Mouse (Mus musculus): ENCODE measurements at regions not wholly inside any gene's neighbourhood (a gene's known extent, or its start where the extent isn't known, plus 50 kb on each side); places are given as distances from the start of the nearest gene placed in this dataset.

- DNase-seq (no peak), ATAC-seq (ENCODE audit: insufficient read depth) (no peak)
- Histone ChIP-seq H3K9me3 (ENCODE audit: low read depth, low read length) (no peaks in the 10 kb centered on the region), H3K27ac (ENCODE audit: low read depth) (no peak overlapping the region), H3K4me3 (ENCODE audit: low read depth, low read length) (no peak overlapping the region), H3K4me2 (no peak overlapping the region), H3K27me3 (ENCODE audit: insufficient read depth, low read length) (no peaks in the 10 kb centered on the region), H3K4me1 (ENCODE audit: insufficient read depth) (peaks cover 3% of the 10 kb centered on the region; the same call in 1 of the 2 replicates), H3K36me3 (ENCODE audit: insufficient read depth) (no peaks in the 10 kb centered on the region), H3K9ac (no peak overlapping the region)
- WGBS, result 79% methylated on average over 1 of the region's 1 CpGs
- TF ChIP-seq CTCF (IDR thresholded peaks at IDR 0.05; ENCODE audit: low read depth), result no peak
Measured at GRCm38 (mm10) chr11:8224366-8224765, 440.0 kb downstream of the Tns3 start.

- no peaks in the 10 kb centered on the region for H3K36me3 ChIP-seq (ENCODE audit: insufficient read depth)
- TF ChIP-seq CTCF (IDR thresholded peaks at IDR 0.05; ENCODE audit: low read depth), result no peak
- no peaks in the 10 kb centered on the region for H3K9me3 ChIP-seq (ENCODE audit: low read depth, low read length)
- no peaks in the 10 kb centered on the region for H3K27me3 ChIP-seq (ENCODE audit: insufficient read depth, low read length)
- no peak overlapping the region for H3K27ac ChIP-seq (ENCODE audit: low read depth)
- H3K4me2 ChIP-seq, result no peak overlapping the region
- no peaks in the 10 kb centered on the region for H3K4me1 ChIP-seq (ENCODE audit: insufficient read depth)
- ATAC-seq (ENCODE audit: insufficient read depth), result no peak
- no peak for DNase-seq
- H3K9ac ChIP-seq, result no peak overlapping the region
- WGBS, result 63% methylated on average over 3 of the region's 3 CpGs
- no peak overlapping the region for H3K4me3 ChIP-seq (ENCODE audit: low read depth, low read length)
Measured at GRCm38 (mm10) chr11:8220618-8221017, 443.7 kb downstream of the Tns3 start.

- Histone ChIP-seq H3K4me2 (no peak overlapping the region), H3K4me3 (ENCODE audit: low read depth, low read length) (no peak overlapping the region), H3K9me3 (ENCODE audit: low read depth, low read length) (no peaks in the 10 kb centered on the region), H3K27me3 (ENCODE audit: insufficient read depth, low read length) (no peaks in the 10 kb centered on the region), H3K36me3 (ENCODE audit: insufficient read depth) (no peaks in the 10 kb centered on the region), H3K27ac (ENCODE audit: low read depth) (no peak overlapping the region), H3K4me1 (ENCODE audit: insufficient read depth) (no peaks in the 10 kb centered on the region), H3K9ac (no peak overlapping the region)
- no peak for TF ChIP-seq CTCF (IDR thresholded peaks at IDR 0.05; ENCODE audit: low read depth)
- DNase-seq (no peak), ATAC-seq (ENCODE audit: insufficient read depth) (no peak)
- WGBS, result 74% methylated on average over 6 of the region's 6 CpGs
Measured at GRCm38 (mm10) chr11:8219911-8220310, 444.4 kb downstream of the Tns3 start.

- Histone ChIP-seq H3K4me3 (ENCODE audit: low read depth, low read length) (no peak overlapping the region), H3K9ac (no peak overlapping the region), H3K36me3 (ENCODE audit: insufficient read depth) (no peaks in the 10 kb centered on the region), H3K9me3 (ENCODE audit: low read depth, low read length) (no peaks in the 10 kb centered on the region), H3K27ac (ENCODE audit: low read depth) (no peak overlapping the region), H3K27me3 (ENCODE audit: insufficient read depth, low read length) (no peaks in the 10 kb centered on the region), H3K4me2 (no peak overlapping the region), H3K4me1 (ENCODE audit: insufficient read depth) (no peaks in the 10 kb centered on the region)
- WGBS, result 70% methylated on average over 7 of the region's 7 CpGs
- ATAC-seq (ENCODE audit: insufficient read depth) (no peak), DNase-seq (peak; percentile 26)
- TF ChIP-seq CTCF (IDR thresholded peaks at IDR 0.05; ENCODE audit: low read depth), result no peak
Measured at GRCm38 (mm10) chr11:8215634-8216033, 448.7 kb downstream of the Tns3 start.

- Histone ChIP-seq H3K9ac (no peak overlapping the region), H3K4me1 (ENCODE audit: insufficient read depth) (no peaks in the 10 kb centered on the region), H3K27ac (ENCODE audit: low read depth) (no peak overlapping the region), H3K36me3 (ENCODE audit: insufficient read depth) (no peaks in the 10 kb centered on the region), H3K9me3 (ENCODE audit: low read depth, low read length) (no peaks in the 10 kb centered on the region), H3K27me3 (ENCODE audit: insufficient read depth, low read length) (no peaks in the 10 kb centered on the region), H3K4me2 (no peak overlapping the region), H3K4me3 (ENCODE audit: low read depth, low read length) (no peak overlapping the region)
- ATAC-seq (ENCODE audit: insufficient read depth) (no peak), DNase-seq (no peak)
- TF ChIP-seq CTCF (IDR thresholded peaks at IDR 0.05; ENCODE audit: low read depth), result no peak
- WGBS, result 55% methylated on average over 2 of the region's 2 CpGs
Measured at GRCm38 (mm10) chr11:8214305-8214903, 449.9 kb downstream of the Tns3 start.

- WGBS, result 91% methylated on average over 3 of the region's 3 CpGs
- Histone ChIP-seq H3K27ac (ENCODE audit: low read depth) (no peak overlapping the region), H3K9me3 (ENCODE audit: low read depth, low read length) (no peaks in the 10 kb centered on the region), H3K4me3 (ENCODE audit: low read depth, low read length) (no peak overlapping the region), H3K27me3 (ENCODE audit: insufficient read depth, low read length) (no peaks in the 10 kb centered on the region), H3K9ac (no peak overlapping the region), H3K36me3 (ENCODE audit: insufficient read depth) (no peaks in the 10 kb centered on the region), H3K4me2 (no peak overlapping the region), H3K4me1 (ENCODE audit: insufficient read depth) (no peaks in the 10 kb centered on the region)
- ATAC-seq (ENCODE audit: insufficient read depth) (no peak), DNase-seq (no peak)
- TF ChIP-seq CTCF (IDR thresholded peaks at IDR 0.05; ENCODE audit: low read depth), result no peak
Measured at GRCm38 (mm10) chr11:8213130-8213529, 451.2 kb downstream of the Tns3 start.

- no peaks in the 10 kb centered on the region for H3K4me1 ChIP-seq (ENCODE audit: insufficient read depth)
- DNase-seq, result no peak
- TF ChIP-seq CTCF (IDR thresholded peaks at IDR 0.05; ENCODE audit: low read depth), result no peak
Measured at GRCm38 (mm10) chr11:8212714-8213113, 451.6 kb downstream of the Tns3 start.

GRCm38 (mm10) chr11:8209041-8209440 lies 455.3 kb downstream of the Tns3 start:
- ATAC-seq (ENCODE audit: insufficient read depth) (no peak), DNase-seq (no peak)
- WGBS, result 74% methylated on average over 2 of the region's 2 CpGs
- no peaks in the 10 kb centered on the region for H3K27me3 ChIP-seq (ENCODE audit: insufficient read depth, low read length)
- H3K4me2 ChIP-seq, result no peak overlapping the region
- no peaks in the 10 kb centered on the region for H3K4me1 ChIP-seq (ENCODE audit: insufficient read depth)
- H3K4me3 ChIP-seq (ENCODE audit: low read depth, low read length), result no peak overlapping the region
- H3K9ac ChIP-seq, result no peak overlapping the region
- H3K9me3 ChIP-seq (ENCODE audit: low read depth, low read length), result no peaks in the 10 kb centered on the region
- no peak overlapping the region for H3K27ac ChIP-seq (ENCODE audit: low read depth)
- H3K36me3 ChIP-seq (ENCODE audit: insufficient read depth), result no peaks in the 10 kb centered on the region
- TF ChIP-seq CTCF (IDR thresholded peaks at IDR 0.05; ENCODE audit: low read depth), result no peak

More at GRCm38 (mm10) chr11:8212714-8213113, 451.6 kb downstream of the Tns3 start:
- no peaks in the 10 kb centered on the region for H3K36me3 ChIP-seq (ENCODE audit: insufficient read depth)
- WGBS, result 63% methylated on average over 4 of the region's 4 CpGs
- no peaks in the 10 kb centered on the region for H3K9me3 ChIP-seq (ENCODE audit: low read depth, low read length)
- no peak overlapping the region for H3K4me2 ChIP-seq
- H3K4me3 ChIP-seq (ENCODE audit: low read depth, low read length), result no peak overlapping the region
- ATAC-seq (ENCODE audit: insufficient read depth), result no peak
- H3K9ac ChIP-seq, result no peak overlapping the region
- no peaks in the 10 kb centered on the region for H3K27me3 ChIP-seq (ENCODE audit: insufficient read depth, low read length)
- H3K27ac ChIP-seq (ENCODE audit: low read depth), result no peak overlapping the region
